Mouse (Mus musculus): ENCODE data around the gene Mrpl23.
A peak's percentile ranks its signal among the peaks of the same experiment; 100 is the strongest.

Gene Mrpl23

DNA sequence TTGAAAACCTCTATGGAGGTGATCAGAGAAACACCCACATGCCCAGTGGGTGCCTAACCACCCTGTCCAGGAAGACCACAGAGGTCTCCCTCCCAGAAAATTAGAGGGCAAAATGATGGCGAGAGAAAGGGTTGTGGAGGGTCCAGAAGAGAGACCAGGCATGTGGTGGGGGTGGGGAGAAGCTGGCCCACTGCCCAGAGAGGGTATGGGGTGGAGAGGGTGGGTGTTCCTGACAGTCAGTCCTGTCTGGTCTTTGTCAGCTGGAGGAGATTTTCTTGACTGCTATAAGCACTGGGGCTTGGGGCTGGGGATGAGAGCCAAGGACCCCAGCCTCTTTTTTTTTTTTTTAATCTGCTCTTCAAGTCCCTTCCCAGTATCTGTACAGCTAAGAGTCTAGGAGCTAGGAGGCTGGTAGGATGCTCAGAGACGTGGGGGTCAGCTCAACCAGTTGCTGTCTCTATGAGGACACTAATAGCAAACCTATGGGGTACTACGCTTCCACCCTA lies 41.7 kb downstream of the Mrpl23 start:
- no peak for DNase-seq (ENCODE audit: low spot score in 2 of 2)

DNA sequence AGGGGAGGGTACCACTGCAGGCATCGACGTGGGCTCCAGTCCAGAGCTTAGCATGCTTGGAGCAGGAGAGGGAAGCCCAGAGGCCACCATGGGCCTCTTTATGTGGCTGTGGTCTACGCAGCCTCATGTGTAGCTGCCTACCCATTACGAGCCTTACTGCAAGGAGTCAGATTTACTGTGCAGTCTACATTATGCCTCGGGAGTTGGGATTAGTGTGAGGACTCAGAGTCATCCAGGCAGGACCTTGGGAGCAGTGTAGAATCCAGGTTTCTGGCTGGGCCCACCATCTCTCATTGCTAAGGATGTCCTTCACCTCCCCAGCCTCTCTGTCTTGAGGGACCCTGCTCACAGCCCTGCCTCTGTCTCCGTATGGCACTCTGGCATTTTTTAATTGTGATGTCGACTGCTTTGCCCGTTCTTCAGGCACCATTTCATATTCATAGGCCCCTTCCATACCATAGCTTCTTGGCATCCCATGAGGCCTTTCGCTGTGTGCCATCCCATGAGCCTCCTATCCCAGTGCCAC lies 42.4 kb downstream of the Mrpl23 start:
- DNase-seq (ENCODE audit: low spot score in 2 of 2): no peak

GRCm38 (mm10) chr7:142575491-142575890 lies 43.0 kb downstream of the Mrpl23 start:
- no peak for DNase-seq (ENCODE audit: low spot score in 2 of 2)

- DNase-seq (ENCODE audit: low spot score in 2 of 2): no peak
Measured at GRCm38 (mm10) chr7:142575971-142576370, 43.5 kb downstream of the Mrpl23 start.

DNA sequence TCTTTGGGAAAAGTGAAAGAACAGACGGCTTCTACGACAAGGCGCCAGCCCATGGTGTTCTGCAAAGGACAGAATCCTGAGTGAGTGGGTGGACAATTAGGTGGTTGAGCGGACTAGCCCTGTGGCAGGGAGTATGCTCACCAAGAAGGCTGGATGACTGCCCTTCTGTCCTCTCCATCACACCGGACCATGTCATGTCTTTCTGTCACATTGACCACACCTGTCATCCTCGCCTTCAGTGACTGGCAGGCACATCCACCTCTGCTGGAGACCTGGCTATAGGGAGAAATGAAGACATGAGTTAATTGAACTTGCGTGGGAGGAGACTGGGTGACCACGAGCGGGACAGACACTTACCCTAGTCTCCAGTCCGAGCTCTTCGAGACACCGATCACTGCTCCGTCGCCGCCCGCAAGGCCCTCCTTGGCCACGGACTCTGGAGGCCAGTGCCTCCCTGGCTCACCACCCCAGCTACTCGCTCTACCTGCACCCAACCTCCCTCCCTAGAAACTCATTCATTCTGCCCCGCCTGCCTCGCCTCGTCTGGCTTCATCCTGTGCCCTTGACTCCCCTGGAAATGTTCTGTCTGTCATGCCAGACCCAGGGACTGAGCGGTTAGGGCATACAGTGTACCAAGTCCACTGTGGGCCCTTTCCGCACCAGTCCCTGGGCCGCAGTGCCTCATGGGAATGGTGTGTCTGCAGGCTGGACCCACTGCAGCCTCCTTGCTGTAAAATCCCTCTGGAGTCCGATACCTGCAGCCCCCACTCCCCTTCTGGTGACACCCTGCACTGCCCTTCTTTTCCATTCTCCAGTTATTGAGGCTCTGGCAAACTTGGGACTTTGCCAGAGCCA lies 44.2 kb downstream of the Mrpl23 start:
- DNase-seq (ENCODE audit: low spot score in 2 of 2): no peak

GRCm38 (mm10) chr7:142577806-142578423 lies 45.4 kb downstream of the Mrpl23 start:
- no peak for DNase-seq (ENCODE audit: low spot score in 2 of 2)

DNA sequence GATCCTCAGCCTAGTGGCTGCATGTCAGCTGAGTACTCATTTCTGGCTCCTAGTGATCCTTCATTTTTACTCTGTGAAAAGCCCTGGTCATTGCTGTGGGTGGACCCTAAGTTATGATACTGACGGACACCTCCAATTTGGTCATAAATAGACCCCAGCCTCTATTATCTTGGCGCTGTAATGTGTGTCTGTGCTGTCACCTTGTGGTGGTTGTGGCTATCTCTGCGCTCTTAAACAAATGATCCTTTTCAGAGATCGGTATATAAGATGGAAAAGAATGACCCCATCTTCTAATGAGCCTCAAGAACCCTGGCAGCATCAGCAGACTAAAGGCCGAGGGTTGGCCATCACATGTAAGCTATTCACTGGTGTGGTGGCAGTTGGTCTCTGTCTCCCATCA lies 46.6 kb downstream of the Mrpl23 start:
- DNase-seq (ENCODE audit: low spot score in 2 of 2): no peak

GRCm38 (mm10) chr7:142580121-142580879 lies 47.8 kb downstream of the Mrpl23 start:
- DNase-seq (ENCODE audit: low spot score in 2 of 2): peak; percentile 15 to 40

DNA sequence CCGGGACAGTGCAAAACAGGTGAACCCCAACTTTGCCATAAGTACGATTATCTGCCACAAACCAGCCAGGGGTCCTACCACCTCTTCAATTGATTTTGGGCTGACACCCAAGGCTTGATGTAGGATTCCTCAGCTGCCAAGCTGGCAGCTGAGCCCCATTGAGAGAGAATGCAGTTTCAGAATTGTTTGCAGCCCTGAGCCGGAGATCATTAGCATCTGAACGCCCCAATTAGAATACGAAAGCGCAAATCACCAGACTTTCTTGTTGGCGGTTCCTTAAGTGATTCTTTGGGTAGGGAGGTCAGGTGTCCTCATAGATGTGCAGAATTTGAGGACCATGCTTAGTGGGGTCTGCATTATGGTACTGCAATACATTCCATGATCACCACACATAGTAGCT lies 48.7 kb downstream of the Mrpl23 start:
- no peak for DNase-seq (ENCODE audit: low spot score in 2 of 2)

- peak; percentile 14 to 21 for DNase-seq (ENCODE audit: low spot score in 2 of 2)
Measured at GRCm38 (mm10) chr7:142581656-142582228, 49.3 kb downstream of the Mrpl23 start.

DNA sequence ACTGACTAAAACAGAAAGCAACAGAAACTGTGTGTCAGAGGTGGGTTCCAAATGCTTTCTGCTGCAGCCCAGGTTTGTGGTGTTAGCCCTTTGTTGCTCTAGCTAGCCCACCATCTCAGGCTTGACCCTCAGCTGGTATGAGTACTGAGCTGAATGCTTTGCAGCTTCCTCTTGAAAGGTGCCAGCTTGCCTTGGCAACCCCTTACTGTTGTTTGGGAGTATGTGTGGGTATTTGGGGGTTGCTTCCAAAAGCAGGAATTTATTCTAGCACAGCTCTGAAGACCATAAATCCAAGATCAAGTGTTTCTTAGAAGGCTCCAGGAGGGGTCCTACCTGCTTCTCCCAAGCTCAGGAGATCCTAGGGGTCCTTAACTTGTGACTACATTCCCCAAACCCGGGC lies 52.4 kb downstream of the Mrpl23 start:
- no peak for DNase-seq (ENCODE audit: low spot score in 2 of 2)

- DNase-seq (ENCODE audit: low spot score in 2 of 2): no peak
Measured at GRCm38 (mm10) chr7:142585890-142586289, 53.4 kb downstream of the Mrpl23 start.

DNA sequence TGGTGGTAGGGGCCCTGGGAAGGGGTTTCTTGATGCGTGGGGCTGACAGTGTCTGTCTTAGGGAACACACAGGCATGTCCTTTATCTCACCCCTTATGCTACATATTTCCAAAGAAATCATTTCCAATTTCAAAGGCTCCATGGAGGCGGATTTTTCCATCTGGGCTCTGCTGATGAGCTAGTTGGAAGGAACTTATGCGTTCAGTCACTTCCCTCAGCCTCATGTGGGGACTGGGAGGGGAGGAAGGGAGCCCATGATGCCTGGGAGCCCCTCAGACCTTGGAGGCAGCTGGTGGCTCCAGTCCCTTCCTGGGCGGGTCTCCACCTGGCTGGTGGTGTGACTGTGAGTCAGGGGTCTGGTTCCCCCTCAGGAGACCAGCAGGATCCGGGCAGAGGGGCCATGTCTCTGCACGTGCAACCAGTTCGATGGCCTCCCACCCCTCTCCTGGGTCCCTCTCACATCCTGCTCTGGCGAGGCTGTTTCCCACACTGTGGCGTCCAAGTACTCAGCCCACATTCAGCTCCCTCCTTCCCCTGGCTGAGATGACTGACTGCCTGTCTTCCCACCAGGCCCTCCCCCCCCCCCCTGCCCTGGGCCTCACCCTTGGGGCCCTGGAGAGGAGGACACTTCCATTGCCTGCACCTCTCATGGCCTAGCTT lies 55.9 kb downstream of the Mrpl23 start:
- peak in 1 of 2 experiments; percentile 34 for DNase-seq (ENCODE audit: low spot score in 2 of 2)

Data from right cerebral cortex, postnatal 36 days (tissue).